Mouse (Mus musculus): Measurements from ENCODE around the gene Itsn1. TPM values are rescaled to one million over a fixed set of nuclear protein-coding genes. Genes with fewer than 3 reads are reported as not detected.

Itsn1 gene
- 3.0 TPM for polyA plus RNA-seq (2017; shearing (Covaris generic))

DNA sequence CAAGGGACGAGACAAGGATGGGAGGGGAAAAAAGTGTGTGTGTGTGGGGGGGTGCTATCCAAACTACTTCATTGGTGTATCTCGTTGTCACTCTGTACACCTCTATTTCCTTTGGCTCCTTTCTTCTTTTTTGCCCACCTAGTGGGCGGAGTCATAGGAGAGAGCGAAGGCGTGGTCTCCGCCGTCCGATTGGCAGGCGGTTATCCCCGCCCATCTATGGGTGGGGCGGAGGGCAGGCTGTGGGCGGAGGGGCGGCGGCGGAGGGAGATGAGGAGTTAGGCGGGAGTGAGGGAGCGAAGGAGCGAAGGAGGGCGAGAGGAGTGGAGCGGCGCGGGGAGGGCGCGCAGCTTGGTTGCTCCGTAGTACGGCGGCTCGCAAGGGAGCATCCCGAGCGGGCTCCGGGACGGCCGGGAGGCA lies at the start of gene Itsn1:
TSS of gene Itsn1 (plus strand) at position 216 of the 417 bp plus-strand sequence.

GRCm38 (mm10) chr16:91688619-91689334 lies 40.3 kb upstream of the Itsn1 start, which contains the start of gene Donson:
Gene Donson (minus strand): TSS chr16:91688770.

GRCm38 (mm10) chr16:91728123-91729065 lies 687 bp upstream of the Itsn1 start, which contains the start of gene Cryzl1:
Gene Cryzl1 (minus strand): TSS chr16:91728975.

Other genes starting within 250 kb of the Itsn1 start
- gene Ifnar1, start 244.0 kb upstream of the Itsn1 start, polyA plus RNA-seq (2017; shearing (Covaris generic)), result 168 TPM
- gene Ifngr2, start 182.2 kb upstream of the Itsn1 start, polyA plus RNA-seq (2017; shearing (Covaris generic)), result 66.1 TPM
- 35.6 TPM for gene Tmem50b, start 131.5 kb upstream of the Itsn1 start, polyA plus RNA-seq (2017; shearing (Covaris generic))
- 2.6 TPM for gene Dnajc28, start 110.3 kb upstream of the Itsn1 start, polyA plus RNA-seq (2017; shearing (Covaris generic))
- gene Gart, start 82.3 kb upstream of the Itsn1 start, polyA plus RNA-seq (2017; shearing (Covaris generic)), result 127 TPM
- 136 TPM for gene Son, start 81.8 kb upstream of the Itsn1 start, polyA plus RNA-seq (2017; shearing (Covaris generic))
- 86.4 TPM for gene Donson, start 40.5 kb upstream of the Itsn1 start, polyA plus RNA-seq (2017; shearing (Covaris generic))
- 66.7 TPM for gene Cryzl1, start 306 bp upstream of the Itsn1 start, polyA plus RNA-seq (2017; shearing (Covaris generic))